Mouse (Mus musculus) regulatory T cell (primary cell): Measurements from ENCODE around the gene Eif4g1.

Source experiments
- in situ Hi-C: fragments of 300-600 bp; cut with MboI, MseI; formaldehyde crosslinking; loops from one replicate; pipeline ENCODE4 v1.15.1; 2025; ENCODE audit warnings: high pct_unique_total_duplicates

Gene Eif4g1

GRCm38 (mm10) chr16:20672965-20673705, 5.0 kb downstream of the Eif4g1 start:
- in situ Hi-C loops: loop anchor here (10.0 kb wide), 1 partner anchor 128 kb away; the partner anchor contains the start of gene Abcf3

DNA sequence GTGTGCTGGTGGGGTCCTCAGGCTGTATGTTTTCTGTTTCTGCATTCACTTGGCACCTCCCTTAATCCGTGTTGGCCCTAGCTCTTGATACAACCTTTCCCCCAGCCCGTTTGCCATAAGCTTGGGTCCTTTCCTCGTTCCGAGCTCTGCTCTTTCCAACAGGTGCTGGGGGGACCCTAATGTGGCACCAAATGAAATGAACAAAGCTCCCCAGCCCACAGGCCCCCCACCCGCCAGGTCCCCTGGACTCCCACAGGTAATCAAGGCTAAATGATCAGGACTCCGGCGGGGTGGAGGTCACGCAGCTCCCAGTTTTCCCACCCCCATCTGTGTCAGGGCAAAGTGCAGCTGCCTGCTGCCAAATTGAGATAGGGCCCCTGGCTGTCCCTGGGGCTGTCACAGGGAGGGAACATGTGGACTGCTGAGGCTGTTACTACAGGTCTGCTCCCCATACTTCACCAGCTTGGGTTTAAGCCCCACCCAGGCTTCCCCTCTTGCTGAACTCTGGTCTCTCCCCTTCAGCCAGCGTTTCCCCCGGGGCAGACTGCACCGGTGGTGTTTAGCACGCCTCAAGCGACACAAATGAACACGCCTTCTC, 5.7 kb downstream of the Eif4g1 start:
- in situ Hi-C loops: loop anchor here (10.0 kb wide), 1 partner anchor 129 kb away; the partner anchor contains the start of gene Abcf3

DNA sequence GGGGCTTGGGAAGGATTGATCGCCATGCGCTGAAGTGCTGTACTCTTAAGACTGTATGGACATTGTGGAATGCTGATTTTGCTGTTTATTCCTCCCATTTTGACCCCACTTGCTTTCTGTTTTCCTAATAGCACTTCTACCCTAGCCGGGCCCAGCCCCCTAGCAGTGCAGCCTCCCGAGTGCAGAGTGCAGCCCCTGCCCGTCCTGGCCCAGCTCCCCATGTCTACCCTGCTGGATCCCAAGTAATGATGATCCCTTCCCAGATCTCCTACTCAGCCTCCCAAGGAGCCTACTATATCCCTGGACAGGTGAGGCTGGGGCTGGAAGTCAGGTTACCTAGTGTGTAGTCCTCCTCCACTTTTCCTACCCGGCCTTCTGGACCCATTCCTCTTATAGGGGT, 7.1 kb downstream of the Eif4g1 start:
- in situ Hi-C loops: loop anchor here (10.0 to 25.0 kb wide), 2 partner anchors 130 to 1587 kb away; partner anchors contain the start of genes Abcf3 and Tra2b

DNA sequence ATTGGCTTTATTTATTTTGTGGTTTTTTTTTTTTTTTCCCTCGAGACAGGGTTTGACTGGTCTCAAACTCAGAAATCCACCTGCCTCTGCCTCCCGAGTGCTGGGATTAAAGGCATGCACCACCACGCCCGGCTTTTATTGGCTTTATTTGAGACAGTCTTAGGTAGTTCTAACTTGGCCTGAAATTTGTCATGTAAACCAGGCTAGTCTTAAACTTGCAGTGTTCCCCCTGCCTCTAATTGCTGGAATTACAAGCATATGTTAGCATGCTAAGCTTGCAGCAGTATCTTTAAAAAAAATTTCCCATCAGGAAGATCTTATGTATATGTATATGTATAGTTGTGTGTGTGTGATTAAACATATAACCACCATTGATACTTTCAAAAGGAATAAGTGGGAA, 8.6 kb downstream of the Eif4g1 start:
- in situ Hi-C loops: loop anchor here (10.0 to 25.0 kb wide), 2 partner anchors 132 to 1586 kb away; partner anchors contain the start of genes Abcf3 and Tra2b

DNA sequence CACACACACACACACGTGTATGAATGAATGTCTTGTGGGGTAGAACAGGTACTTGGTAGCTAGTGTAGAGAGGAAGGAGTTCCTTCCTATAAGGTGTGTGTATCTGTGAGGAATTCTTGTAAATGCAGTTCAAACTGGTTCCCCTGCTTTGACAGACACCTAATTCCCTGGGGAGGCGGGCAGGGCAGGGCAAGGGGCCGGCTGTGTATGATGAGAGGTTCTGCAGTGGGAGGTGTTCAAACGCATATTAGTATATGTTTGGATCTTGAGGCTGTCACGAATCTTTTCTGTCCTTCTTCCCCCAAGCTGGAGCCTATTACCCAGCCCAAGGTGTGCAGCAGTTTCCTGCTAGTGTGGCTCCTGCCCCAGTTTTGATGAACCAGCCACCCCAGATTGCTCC, 9.3 kb downstream of the Eif4g1 start:
- in situ Hi-C loops: loop anchor here (10.0 to 25.0 kb wide), 2 partner anchors 133 to 1585 kb away; partner anchors contain the start of genes Abcf3 and Tra2b

GRCm38 (mm10) chr16:20677974-20678675, 10.0 kb downstream of the Eif4g1 start:
- in situ Hi-C loops: loop anchor here (10.0 to 25.0 kb wide), 2 partner anchors 133 to 1584 kb away; partner anchors contain the start of genes Abcf3 and Tra2b

DNA sequence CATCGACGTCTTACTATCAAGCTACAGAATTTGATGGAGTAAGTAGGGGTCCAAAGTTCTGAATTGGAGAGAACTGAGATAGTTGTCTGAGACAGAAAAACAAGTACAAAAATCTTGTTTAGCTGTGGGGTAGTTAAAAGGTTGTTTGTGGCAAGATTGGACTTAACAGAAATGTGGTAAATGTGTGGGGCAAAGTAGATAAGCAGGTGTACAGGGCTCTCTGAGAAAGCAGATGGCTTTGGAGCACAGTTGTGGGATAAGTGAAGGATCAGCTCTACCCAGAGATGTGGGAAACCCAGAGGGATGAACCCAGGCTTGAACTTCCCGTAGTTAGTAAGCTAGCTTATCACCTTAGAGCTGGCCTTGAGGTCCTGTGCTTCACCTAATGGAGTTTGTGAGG, 22.7 kb downstream of the Eif4g1 start:
- in situ Hi-C loops: loop anchor here (25.0 kb wide), 1 partner anchor 1572 kb away; the partner anchor contains the start of gene Tra2b

DNA sequence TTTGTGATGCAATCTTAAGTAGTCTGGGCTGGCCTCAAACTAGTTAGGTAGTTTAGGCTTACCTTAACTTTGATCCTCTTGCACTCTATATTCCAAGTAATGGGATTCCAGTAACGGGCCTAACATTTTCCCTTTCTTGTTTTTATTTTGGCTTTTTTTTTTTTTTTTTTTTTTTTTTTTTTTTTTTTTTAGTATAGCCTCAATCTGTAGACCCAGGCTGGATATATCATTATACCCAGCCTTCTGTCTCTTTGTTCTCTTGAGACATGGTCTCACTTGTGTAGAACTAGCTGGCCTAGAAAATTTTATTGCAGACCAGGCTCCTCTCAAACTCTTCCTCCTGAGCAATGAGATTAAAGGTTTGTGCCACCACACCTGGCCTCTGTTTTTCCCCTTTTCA, 23.5 kb downstream of the Eif4g1 start:
- in situ Hi-C loops: loop anchor here (25.0 kb wide), 1 partner anchor 1571 kb away; the partner anchor contains the start of gene Tra2b

- in situ Hi-C loops: loop anchor here (25.0 kb wide), 1 partner anchor 1570 kb away; the partner anchor contains the start of gene Tra2b
Measured at GRCm38 (mm10) chr16:20692241-20692965, 24.3 kb downstream of the Eif4g1 start.

DNA sequence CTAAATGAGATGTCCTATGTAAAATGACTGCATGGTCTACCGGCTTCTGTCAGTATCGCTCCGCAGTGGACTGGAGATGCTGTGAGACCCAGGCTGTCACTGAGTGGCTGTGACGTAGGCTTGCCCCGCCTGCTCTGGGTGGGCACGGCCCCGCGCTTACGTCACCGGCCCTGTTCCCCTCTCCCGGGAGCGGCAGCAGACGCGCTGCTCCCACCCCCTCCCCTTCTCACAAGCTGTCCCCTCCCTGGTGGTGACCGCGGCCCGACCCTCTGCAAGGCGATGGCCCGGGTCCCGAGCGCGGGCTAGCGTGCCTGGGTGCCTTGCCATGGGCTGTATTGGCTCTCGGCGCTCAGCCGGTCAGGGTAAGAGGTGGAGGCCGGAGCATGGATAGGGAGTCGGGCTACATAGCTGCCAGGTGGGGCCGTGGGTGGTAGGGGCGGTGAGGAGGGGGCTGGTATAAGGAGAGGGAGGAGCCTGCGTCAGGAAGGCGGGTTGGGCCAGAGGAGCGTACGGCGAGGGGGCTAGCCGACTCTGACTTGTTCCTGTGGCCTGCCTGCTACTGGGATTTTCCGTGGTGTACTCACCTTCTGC, 25.1 kb downstream of the Eif4g1 start, which contains the start of gene Fam131a:
Fam131a (plus strand) TSS at position 131 of the 591 bp plus-strand sequence.
- in situ Hi-C loops: loop anchor here (25.0 kb wide), 1 partner anchor 1569 kb away; the partner anchor contains the start of gene Tra2b

DNA sequence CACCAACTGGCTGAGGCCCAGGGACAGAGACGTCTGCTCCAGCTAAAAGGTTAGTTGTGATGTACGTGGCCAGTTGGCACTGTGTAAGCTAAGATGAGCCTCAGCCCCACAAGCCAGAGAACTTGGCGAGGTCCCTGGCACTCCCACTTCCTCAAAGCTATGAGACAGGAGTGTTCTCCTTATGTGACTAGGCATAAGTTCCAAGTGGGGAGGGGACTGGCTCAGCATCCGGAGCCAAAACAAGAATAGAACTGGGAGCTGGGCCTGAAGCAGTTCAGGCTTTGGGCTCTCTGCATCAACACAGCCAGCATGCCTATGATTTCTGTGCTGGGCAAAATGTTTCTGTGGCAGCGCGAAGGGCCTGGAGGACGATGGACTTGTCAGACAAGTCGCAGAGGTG, 26.7 kb downstream of the Eif4g1 start:
- in situ Hi-C loops: loop anchor here (25.0 kb wide), 1 partner anchor 1568 kb away; the partner anchor contains the start of gene Tra2b

DNA sequence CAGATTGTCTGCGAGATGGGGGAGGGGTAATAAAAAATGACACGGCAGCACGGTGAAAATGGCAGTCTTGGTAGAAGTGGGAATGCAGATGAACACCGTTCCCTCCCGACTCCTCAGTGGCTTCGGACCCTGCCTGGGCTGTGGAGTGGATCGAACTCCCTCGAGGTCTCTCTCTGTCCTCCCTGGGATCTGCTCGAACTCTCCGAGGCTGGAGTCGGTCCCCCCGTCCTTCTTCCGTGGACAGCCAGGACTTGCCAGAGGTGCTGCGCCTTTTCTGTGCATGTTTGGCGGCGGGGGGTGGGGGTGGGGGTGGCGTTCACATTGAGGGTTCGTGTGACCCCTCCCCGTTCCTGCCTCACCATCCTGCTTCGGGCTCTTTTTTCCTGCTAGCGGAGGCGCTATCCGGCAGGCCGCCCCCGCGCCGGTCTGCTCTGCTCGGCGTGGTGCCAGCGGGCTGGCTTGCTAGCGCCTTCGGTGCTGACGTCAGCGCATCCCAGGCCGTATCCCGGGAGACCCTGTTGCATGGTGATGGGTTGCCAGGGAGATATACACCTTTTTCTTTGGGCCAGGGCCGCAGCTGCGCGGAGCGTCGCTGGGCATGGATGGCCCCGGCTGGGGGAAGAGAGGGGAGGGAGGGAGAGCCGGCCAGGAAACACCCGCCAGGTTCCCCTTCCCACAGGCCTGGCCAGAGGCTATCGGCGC, 27.7 kb downstream of the Eif4g1 start:
- in situ Hi-C loops: loop anchor here (25.0 kb wide), 1 partner anchor 1567 kb away; the partner anchor contains the start of gene Tra2b

- in situ Hi-C loops: loop anchor here (25.0 kb wide), 1 partner anchor 1563 kb away; the partner anchor contains the start of gene Tra2b
Measured at GRCm38 (mm10) chr16:20699266-20699665, 31.2 kb downstream of the Eif4g1 start.

DNA sequence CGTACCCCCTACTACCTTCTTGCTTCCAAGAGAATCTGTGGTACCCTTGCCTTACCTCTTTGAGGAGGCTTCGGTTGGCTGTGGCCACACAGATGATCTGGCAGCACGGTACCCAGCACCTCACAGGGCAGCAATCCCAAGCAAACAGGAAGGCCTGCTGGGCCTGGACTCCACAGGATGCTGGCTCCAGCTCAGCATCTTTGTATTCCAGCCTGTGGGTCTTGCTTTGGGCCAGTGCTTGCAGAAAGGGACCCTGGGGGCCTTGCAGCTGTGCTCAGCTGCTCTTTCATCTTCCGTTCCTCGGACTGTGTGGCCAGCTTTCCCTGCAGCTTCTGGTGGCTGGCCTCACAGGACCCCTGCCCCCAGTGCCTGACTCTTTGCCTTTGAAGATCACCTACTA, 31.9 kb downstream of the Eif4g1 start:
- in situ Hi-C loops: no loop called here

GRCm38 (mm10) chr16:20701316-20701715, 33.2 kb downstream of the Eif4g1 start:
- in situ Hi-C loops: no loop called here

GRCm38 (mm10) chr16:20701729-20702521, 33.8 kb downstream of the Eif4g1 start:
- in situ Hi-C loops: no loop called here

- in situ Hi-C loops: no loop called here
Measured at GRCm38 (mm10) chr16:20702522-20702893, 34.4 kb downstream of the Eif4g1 start.

GRCm38 (mm10) chr16:20703071-20703470, 35.0 kb downstream of the Eif4g1 start:
- in situ Hi-C loops: no loop called here
